In genomic region chr13:17245936-17246335, GRCm38 (mm10) we compare ENCODE assay signal across 26 mouse cellular contexts.
"Had no signal": no experiment of that assay in that cellular context is flagged by ENCODE, and none has a peak within 500 bp of the region (broad histone marks: within the 10 kb centered on the region; RNA-seq: fewer than 3 reads in every experiment).

No protein-coding gene starts in this region.

- H3K27me3 ChIP-seq: heart, embryonic 13.5 days; heart, embryonic 15.5 days; hindbrain, embryonic 12.5 days; intestine, embryonic 15.5 days; limb, embryonic 12.5 days had no signal

- H3K4me3 ChIP-seq: heart, adult 2 months; heart, embryonic 13.5 days; heart, embryonic 15.5 days; hindbrain, embryonic 10.5 days; hindbrain, embryonic 12.5 days; intestine, embryonic 15.5 days; layer of hippocampus, adult 2 months; left cerebral cortex, adult 2 months; limb, embryonic 10.5 days; limb, embryonic 12.5 days had no signal

- H3K4me1 ChIP-seq: heart, embryonic 13.5 days; heart, embryonic 15.5 days; hindbrain, embryonic 10.5 days; hindbrain, embryonic 12.5 days; intestine, embryonic 15.5 days; limb, embryonic 10.5 days; limb, embryonic 12.5 days had no signal

- DNase-seq: heart, adult 11 months; heart, adult 2 months; heart, postnatal 14 days; heart, postnatal 36 days; kidney, adult 18-20 months; kidney, adult 8-10 months; kidney, postnatal 10 days; kidney, postnatal 25 days; kidney, postnatal 4 days; liver had no signal

- H3K4me2 ChIP-seq: heart, embryonic 11.5 days; heart, embryonic 13.5 days; heart, embryonic 15.5 days; hindbrain, embryonic 12.5 days; hindbrain, embryonic 14.5 days; intestine, embryonic 15.5 days; limb, embryonic 12.5 days; liver, embryonic 11.5 days had no signal

- H3K27ac ChIP-seq: heart, adult 2 months; heart, embryonic 13.5 days; heart, embryonic 15.5 days; hindbrain, embryonic 10.5 days; hindbrain, embryonic 12.5 days; hindbrain, embryonic 14.5 days; intestine, embryonic 15.5 days; layer of hippocampus, adult 2 months; left cerebral cortex, adult 2 months; limb, embryonic 10.5 days; limb, embryonic 12.5 days; liver, embryonic 14.5 days had no signal

- H3K9ac ChIP-seq: heart, embryonic 13.5 days; heart, embryonic 15.5 days; hindbrain, embryonic 12.5 days; hindbrain, embryonic 14.5 days; intestine, embryonic 15.5 days; limb, embryonic 12.5 days; liver, embryonic 14.5 days had no signal

- H3K36me3 ChIP-seq: heart, embryonic 13.5 days; heart, embryonic 15.5 days; hindbrain, embryonic 10.5 days; hindbrain, embryonic 12.5 days; intestine, embryonic 15.5 days; limb, embryonic 10.5 days; limb, embryonic 12.5 days had no signal

- H3K9me3 ChIP-seq: heart, embryonic 13.5 days; heart, embryonic 15.5 days; hindbrain, embryonic 10.5 days; hindbrain, embryonic 12.5 days; intestine, embryonic 15.5 days; limb, embryonic 10.5 days; limb, embryonic 12.5 days had no signal

- ATAC-seq: hindbrain, embryonic 16.5 days; inflammation-experienced regulatory T-cells, adult 6 months; intestine, embryonic 15.5 days; intestine, postnatal 0 days had no signal
